Mouse (Mus musculus): ENCODE measurements around the gene Gm20605.

DNA sequence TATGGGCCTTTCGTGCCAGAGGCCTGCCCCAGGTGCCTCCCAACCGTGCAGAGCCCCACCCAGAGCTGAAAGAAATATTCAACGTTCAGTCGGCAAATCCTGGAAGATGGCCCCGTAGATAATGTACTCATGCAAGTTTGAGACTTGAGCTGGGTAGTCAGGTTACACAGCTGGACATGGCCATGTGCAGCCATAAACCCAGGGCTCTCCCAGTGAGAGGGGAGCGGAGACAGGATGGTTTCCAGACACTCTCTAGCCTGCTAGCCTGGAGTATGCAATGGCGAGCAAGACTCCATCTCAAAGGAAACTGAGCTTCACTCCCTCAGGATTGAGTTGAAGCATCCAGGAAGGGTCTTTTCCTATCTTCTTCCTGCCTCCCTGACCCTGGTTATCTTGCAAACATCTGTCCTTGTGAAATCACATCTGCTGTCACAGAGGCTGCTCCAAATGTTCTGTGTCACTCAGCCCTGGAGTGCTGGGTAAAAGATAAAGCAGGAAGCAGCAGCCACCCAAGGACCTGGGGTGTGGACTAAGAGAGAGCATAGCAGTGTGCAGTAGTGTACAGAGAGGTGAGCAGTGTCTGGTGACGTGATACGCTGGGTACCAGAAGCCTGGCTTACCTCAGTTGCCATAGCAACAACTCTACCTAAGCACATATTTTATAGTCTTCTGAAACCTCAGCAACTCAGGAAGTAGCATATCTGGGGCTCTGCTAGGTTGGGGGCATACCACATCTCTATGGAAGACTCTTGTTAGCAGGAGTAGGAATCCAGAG lies 19.0 kb downstream of the Gm20605 start:
- TF ChIP-seq TAL1 (IDR thresholded peaks at IDR 0.05; ENCODE audit: low read length) (no peak), GATA1 (IDR thresholded peaks at IDR 0.05; ENCODE audit: low read length) (no peak)
